Mouse (Mus musculus) layer of hippocampus, postnatal 10 days (tissue): ENCODE measurements around the gene Hoxa9. TPM values are rescaled to one million over a fixed set of nuclear protein-coding genes. Genes with fewer than 3 reads are reported as not detected.

Experiments
- DNase-seq, 2 experiments: peaks; one replicate each; pipeline ENCODE4 v3.0.0; 2021; ENCODE audit warnings: low spot score in 2 of 2
- total RNA-seq, 2 experiments: library from RNA; stranded (reverse); gene quantifications; 2 replicates each; pipeline ENCODE4 v1.2.3; 2021

Gene Hoxa9
- total RNA-seq, 2 experiments from 2014 or later = not detected

DNA sequence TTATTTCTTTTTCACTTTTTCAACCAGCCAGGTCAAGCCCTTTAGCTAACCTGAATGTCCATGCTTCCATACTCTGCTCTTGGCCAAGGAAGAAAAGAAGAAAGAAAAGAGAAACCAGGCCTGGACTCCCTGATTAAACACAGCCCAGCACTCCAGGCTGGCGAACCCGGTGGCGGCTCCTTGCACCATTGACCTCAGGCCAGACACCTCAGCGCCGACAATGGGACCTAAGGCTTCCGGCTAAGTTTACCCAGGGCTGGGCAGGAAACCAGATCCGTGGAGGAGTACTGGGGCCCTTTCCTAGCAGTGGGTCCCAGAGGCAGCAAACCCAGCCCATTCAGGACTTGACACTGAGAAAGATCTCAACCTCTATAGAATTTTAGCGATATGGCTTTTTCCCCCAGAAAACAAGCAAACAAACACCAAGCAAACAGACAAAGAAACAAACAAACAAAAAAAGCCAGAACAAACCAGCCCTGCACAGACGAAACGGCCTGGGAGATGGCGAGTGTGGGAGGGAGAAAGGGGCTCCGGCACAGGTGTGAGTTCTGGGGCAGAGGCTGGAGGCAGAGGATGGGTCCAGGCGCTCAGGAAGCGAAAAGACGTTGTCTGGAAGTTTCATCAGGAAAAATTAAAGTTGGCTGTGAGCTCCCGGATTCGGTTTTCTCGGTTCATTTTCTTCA is 1.1 kb upstream of the Hoxa9 start:
- no peak for DNase-seq

DNA sequence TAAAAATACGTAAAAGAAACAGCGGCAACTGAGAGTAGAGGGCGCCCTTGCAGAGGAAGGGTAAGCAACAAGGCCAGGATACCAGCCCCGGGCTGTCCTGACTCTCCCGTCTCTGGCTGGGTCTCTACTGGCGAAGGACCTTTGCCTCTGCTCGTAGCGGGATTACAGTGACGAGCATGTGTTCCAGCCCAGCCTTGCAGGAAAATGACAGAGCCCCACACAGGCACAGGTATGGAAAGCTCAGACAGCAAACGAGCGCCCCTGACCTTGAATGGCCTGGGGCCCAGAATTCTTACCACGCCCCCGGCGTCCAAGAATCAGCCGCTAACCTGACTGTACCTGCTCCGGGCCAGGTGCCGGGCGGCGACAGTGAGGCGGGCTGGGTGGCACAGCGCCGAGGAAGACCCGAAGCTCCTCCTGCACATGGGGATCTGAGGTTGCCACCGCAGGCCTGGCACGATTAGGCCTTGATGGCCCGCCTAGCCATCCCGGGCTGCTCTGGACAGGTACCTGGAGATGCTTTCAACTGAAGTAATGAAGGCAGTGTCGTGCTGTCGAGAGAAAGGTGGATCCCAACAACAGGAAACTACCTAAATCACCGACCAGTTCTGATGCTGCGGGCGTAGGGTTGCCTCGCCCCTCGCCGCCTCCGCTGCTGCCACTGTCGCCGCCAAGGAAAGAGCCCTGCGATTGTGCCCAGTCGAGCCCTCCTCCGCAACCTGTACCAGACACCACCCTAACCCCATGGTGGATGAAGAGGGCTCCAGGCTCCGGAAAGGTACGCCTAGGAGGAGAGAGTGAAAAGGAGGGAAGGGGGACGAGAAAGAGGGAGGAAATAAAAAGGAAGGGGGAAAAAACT is 1.1 kb downstream of the Hoxa9 start:
- DNase-seq = no peak

DNA sequence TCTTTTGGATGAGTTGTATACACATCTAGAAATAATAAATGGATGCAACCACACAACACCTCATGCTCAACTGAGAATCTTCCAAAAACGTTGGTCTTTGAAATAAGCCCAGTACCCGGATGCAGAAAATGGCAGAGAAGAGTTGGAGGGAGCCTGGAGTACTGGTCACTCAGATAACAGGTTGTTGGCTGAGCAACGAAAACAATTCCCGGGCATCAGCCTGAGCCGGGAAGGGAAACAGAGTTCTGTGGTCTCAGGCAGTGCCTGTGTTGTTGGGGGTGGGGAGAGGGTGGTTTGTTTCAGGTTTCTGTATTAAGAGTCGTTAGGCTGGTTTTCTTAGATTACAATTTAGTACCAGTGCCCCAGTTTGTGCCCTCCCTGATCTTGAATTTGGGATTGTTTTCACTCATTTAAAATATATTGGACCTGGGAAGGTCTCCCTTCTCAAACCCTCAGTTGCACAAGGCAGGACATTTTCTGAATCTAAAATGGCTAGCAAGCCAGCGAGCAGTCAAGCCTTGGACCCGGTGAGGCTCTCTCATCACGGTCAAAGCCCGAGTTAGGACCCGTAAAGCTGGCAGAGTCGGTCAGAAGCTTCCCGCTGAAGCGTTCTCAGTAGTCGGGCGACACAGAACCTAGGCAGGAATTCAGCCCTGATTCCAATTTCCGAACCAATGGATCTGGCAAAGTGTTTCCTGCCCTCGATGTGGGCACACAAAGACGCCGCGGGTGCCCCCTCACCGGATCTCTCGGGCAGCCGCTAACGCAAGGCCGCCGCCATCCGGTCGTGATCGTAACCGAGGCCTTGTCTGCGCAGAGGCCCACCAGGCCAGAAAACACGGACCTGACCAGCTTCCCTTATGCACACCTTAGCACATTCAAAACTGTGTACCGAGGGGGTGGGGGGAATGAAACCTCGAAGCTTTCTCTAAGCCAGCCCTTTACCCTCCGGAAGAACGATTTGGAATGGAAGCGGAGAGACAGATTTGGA is 2.1 kb downstream of the Hoxa9 start:
- DNase-seq = no peak

DNA sequence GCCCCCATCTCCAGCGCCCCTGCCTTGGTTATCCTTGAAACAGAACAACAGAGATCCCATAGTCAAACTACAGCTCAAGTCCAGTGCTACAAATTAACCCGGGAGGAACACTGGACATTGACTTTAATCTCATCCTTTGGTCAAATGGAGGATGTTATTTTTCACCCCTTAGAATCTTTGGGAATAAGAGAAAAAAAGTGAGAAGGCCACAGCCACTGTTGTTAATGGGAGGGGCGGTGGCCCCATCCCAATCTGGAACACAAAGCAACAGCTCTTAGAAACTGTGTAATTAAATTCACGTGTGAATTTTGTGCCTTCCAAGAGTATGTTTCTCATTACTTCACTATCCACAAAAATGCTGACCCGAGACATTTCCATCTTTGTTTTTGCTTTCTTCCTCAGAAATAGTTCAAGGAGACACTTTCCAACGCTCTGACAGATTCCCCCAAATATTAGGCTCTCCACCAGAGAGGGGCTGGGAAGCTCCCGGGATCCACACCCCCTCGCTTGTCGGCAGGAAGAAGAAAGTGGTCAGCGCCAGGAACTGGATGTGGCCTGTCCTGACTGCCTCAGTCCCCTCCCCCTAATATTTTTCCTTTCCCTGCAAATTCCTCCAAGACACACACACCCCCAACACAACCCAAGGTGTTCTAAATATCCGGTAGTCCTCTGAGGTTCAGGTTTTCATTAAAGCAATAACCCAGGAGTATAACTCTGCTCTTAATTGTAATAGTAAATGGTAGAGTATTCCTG is 3.2 kb downstream of the Hoxa9 start:
- no peak for DNase-seq

DNA sequence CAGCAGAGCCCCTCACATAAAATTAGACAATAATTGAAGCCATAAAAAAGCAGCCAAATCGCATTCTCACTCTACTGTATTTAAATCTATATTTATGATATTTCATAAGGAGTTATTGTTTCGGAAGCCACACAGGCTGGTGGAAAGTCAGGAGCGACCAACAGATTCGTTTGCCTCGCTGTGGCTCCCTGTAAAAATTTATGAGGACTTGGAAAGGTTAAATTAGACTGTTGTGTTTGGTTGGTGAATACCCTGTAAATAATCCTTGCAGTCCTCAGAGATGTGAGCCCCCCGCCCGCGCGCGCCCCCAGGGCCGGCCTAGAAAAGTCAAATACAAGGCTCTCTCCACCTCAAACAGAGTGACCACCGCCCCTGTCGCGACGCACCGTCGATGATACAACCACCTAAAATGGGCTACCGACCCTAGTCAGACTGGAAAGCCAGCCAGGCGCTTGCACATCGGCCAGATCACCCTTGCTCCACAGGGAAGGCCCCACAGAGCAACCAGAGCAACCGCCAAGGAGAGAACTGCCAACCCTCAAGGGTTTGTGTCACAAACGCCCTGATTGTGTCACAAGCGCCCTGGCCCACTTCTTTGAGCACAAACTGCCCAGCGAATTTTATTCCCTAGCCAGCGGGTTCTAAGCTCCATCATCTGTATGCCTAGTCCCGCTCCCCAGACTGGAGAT is 4.2 kb downstream of the Hoxa9 start:
- no peak for DNase-seq

DNA sequence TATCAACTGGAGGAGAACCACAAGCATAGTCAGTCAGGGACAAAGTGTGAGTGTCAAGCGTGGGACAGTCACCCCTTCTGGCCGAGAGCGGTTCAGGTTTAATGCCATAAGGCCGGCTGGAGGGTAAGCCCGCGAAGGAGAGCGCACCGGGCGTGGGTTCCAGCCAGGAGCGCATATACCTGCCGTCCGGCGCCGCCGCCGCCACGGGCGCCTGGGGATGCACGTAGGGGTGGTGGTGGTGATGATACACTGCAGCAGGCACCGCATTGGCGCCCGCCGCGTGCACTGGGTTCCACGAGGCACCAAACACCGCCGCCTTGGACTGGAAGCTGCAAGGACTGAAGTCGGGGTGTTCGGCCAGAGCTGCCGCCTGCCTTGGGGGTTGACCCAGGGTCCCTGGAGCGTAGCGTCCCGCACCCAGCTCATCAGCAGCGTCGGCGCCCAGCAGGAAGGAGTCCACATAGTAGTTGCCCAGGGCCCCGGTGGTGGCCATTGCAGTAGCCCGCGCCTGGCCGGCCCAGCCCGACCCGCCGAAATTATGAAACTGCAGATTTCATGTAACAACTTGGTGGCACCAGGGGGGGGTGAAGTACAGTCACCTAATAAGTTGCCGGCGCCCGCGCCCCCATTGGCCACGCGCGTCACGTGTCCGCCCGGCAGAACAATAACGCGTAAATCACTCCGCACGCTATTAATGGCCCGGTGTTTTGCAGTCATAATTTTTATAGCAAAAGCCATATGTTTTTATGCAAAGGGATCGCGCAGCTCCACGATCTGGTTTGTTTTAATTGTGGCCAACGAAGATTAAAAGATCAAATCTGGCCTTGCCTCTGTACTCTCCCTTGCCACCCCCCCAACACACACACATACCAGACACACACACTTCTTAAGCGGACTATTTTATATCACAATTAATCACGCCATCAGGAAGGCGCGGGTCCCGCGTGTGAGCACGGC is 5.0 kb downstream of the Hoxa9 start:
- no peak for DNase-seq

DNA sequence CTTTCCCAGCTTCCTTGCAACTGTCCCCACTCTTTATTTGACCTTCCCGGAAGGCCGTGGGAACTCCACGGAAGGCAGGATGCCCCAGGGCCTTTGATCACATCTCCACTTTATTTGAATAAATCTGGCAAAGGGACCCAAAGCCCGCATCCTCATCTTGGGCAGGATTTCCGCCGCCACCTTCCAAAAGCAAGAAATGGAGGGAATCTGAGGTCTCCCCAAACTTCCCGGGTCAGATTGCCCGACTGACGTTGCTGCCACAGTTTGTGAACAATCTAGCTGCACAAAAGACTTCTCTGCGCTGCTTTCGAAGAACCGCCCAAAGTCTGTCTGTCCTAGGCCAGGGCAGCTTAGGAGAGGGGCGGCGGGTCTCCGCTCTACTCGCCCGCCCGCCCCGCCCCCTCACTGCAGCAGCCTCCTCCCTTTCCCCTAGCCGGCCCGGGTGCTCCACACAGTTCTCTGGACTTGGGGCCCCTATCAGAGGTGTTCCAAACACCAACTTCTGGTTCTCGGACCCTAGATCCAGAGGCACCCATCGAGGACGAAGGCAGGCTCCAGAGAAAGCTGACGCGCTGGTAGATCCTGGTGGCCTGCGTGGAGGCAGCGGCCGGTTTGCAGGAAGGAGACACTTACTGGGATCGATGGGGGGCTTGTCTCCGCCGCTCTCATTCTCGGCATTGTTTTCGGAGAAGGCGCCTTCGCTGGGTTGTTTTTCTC is 5.8 kb downstream of the Hoxa9 start:
- no peak for DNase-seq

DNA sequence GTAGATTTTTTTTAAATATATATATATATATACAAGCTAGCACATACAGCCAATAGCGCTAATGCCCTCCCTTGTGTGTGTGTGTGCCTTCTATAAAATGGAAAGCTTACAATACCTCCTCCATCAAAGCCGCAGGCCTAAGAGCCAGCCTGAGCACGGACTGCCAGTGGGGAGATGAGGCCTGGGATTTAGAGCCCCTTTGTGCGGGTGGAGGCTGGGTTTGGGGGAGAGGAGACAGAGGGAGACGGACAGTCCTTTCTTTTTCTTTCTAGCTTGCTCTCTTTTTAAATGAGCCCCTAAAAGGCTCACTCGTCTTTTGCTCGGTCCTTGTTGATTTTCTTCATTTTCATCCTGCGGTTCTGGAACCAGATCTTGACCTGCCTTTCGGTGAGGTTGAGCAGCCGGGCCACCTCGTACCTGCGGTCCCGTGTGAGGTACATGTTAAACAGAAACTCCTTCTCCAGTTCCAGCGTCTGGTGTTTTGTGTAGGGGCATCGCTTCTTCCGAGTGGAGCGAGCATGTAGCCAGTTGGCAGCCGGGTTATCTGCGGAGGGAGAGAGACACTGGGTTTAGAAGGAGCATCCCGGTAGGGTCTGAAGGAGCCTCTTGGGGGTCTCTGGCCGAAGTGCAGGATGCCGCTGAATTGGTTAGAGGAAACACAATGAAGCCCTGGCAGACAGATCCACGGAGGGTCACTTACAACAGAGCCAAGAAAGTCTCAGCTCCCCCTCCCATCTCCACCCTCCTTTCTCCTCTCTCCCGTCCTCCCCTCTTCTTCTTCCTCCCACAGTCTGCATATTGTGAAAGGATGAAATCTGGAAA is 6.7 kb downstream of the Hoxa9 start:
- no peak for DNase-seq

DNA sequence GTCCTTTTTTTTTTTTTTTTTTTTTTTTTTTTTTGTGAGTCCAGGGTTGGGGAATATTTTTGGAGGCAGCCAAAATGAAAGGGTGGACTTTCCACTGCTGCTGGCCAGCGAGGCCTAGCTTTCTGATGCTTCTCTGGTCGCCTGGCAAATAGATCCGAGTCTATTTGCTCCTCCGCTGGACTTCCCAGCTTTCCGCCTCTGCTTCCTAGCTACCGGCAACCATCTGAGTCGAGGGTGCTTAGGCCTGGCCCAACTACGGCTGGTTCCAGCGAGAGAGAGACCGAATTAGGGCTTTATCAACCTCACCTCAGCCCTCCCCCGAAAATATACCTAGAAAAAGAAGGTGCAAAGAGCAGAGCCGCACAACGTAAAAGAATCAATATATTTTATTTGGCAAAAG is 8.2 kb downstream of the Hoxa9 start:
- no peak for DNase-seq

DNA sequence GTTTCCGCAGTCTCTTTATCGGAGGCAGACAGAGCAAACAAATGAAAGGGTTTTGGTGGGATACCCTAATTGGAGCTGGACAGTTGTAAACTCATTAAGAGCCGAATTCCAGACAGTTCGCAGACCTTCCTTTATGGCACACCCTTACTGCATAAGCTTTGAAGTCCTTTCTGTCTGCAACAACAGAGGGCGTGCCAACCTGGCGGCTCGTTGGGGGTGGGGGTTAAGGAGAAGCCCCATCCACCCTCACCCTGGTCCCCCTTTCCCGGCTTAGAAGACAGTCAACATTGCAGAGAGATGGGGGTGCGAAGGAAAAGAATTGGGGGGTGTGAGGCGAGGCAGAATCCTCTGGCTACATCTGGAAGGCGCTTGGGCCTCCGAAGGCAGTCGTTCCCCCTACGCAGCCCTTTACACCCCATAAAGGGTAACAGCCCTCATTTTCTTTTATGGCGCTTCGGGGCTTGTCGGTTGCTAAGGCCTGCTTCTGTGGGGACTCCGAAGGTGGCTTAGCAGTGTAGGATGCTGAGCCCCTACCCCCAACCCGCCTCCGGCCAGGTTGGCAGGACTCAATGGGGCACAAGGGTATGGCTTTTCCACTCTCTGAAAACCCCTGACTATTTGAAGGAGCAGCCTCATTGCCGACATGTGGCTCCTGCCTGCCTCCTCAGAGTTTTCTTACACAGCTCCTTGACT is 8.8 kb downstream of the Hoxa9 start:
- no peak for DNase-seq

DNA sequence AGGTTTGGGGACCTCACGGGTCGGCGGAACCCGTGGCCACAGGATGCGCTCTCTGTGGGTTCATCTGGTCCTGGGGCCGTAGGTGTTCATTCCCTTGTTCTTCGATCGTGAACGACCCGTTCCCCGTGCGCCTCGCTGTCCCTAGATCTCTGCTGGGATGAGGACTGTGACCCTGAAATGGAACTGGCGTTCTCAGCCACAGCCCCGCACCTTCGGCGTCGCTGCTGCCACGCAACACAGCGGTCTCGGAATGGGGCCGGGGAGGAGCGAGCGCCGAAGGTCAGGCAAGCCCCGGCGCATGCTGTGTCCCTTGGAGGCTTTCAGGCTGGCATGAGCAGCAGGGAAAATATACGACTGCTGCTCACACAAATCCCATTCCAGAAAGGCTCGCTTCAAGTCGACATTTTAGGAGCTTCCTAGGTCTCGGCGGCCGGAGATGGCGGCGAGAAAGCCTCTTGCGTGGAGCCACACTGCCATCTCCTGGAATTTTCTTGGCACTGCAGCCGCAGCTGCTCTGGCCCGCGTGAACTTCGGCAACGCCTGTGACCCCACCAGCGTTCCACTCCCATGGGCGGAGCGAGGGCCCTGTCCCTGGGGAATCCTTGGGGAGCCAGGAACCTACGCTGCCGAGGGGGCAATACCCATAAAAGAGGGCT is 9.4 kb downstream of the Hoxa9 start, which contains the start of gene Hoxa7:
Gene Hoxa7, minus strand, starts transcription at position 518 of the 656 bp plus-strand sequence.
- DNase-seq = peak; percentile 87 to 89

DNA sequence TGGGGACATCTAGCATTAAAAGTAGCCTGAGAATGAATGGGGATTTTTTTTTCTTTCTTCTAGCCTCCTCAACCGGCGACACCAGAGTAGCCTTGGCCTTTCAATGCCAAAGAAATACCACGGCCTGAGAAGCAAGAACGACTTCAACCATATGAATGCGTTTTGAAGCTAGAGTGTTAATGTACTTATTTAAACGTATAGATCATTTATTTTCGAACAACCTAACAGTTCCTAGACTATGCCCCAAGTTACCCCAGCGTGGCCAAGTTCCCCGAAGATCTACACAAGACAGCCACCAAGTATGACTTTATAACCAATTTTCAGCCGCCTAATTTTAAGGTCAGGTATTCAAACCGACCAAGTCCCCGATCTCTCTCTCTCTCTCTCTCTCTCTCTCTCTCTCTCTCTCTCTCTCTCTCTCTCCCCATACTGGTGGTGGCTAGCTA is 10.0 kb downstream of the Hoxa9 start:
- no peak for DNase-seq

DNA sequence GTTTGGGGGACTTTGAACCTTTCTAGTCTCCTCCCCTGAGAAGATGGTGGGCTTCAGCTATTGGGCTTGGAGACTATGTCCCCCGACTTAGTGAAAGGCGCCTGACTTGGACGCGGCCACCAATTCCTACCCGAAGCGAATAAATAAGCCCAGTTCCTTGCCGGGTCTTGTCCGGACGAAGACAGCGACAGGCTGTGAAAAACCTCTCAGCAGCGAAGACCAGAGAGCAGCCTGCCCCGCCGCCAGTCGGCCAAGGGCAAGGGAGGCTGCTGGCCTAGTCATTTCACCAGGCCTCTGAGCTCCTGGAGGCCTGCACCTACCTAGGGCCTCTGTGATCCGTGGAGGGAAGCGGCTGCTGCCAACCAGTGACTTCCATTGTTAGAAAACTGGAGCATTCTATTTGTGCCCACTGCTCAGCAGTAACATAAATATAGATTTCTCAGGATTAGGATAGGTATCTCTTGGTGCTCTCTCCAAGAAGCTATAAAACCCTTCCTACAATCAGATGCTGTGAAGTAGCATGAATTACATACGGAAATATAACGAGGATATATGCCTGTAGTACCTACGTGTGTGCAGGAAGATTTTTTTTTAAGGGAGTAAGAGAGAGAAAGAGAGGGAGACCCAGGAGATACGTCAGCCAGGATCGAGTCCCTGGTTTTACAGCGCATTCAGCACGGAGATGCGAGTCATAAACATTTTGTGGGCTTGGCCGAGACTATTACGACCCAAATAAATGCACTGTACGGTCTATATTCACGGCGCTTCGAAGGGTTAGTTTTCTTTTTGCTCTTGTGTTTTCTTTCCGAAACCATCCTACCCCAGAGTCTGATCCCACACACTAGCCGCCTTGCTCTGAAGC is 10.7 kb downstream of the Hoxa9 start:
- DNase-seq = peak in 1 of 2 experiments; percentile 22

DNA sequence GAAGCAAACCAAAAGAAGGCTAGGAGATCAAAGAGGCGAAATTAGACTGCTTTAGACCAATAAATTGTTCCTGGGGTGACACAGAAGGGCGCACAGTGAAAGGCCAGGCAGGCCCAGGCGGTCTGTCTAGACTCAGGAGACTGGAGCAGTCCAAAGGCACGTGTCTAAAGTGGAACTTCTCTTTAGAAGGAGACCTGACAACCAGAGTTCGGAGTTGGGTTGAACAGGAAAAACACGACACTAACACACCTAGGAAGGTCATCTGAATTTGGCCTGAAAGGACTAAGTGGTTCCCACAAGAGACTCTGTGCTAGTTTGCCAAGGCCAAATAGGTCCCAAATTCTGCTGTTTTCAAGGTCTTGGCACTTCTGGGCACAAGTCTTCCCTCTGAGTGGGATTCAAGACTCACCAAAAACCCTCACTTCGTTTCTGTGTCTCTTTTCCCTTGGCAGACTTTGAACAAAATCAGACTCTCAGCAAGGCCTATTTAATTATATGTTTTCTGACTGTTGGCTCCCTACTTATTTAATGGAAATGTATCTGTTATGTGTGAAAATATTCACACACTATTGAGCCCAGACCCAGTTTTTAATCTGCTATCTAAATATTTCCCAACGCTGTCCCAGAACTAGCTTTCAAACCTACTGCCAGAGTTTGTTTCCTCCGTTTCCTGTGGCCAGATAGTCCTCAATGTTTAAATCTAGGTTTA is 11.5 kb downstream of the Hoxa9 start:
- no peak for DNase-seq
